Mouse (Mus musculus) embryonic facial prominence, embryonic 13.5 days (tissue): Measurements from ENCODE around the gene Mzf1. TPM values are rescaled to one million over a fixed set of nuclear protein-coding genes. Genes with fewer than 3 reads are reported as not detected.

Experiments
- ATAC-seq: fragments of 200-750 bp; cut with Nextera tagmentation; 2 replicates; pipeline ENCODE4 v1.8.0; 2017; ENCODE audit warnings: low read depth; ENCODE audit not compliant: insufficient number of reproducible peaks, insufficient read depth, low FRiP score, low TSS enrichment
- H3K27ac ChIP-seq: fragments of 300-500 bp; sonication (generic); 2 replicates; pipeline ENCODE4 v1.5.1; 2015; ENCODE audit warnings: moderate library complexity, mild to moderate bottlenecking, inconsistent platforms
- H3K27me3 ChIP-seq: fragments of 300-500 bp; sonication (generic); 2 replicates; pipeline ENCODE4 v1.6.1; 2015; ENCODE audit warnings: mild to moderate bottlenecking, inconsistent platforms
- H3K36me3 ChIP-seq: fragments of 300-500 bp; sonication (generic); 2 replicates; pipeline ENCODE4 v1.6.1; 2015; ENCODE audit warnings: mild to moderate bottlenecking, inconsistent platforms
- H3K4me1 ChIP-seq: fragments of 300-500 bp; sonication (generic); 2 replicates; pipeline ENCODE4 v1.6.1; 2015; ENCODE audit warnings: inconsistent platforms
- H3K4me2 ChIP-seq: fragments of 300-500 bp; sonication (generic); 2 replicates; pipeline ENCODE4 v1.6.1; 2015; ENCODE audit warnings: moderate library complexity, mild to moderate bottlenecking, inconsistent platforms
- H3K4me3 ChIP-seq: fragments of 300-500 bp; sonication (generic); 2 replicates; pipeline ENCODE4 v1.5.1; 2015; ENCODE audit warnings: mild to moderate bottlenecking, inconsistent platforms
- H3K9ac ChIP-seq: fragments of 300-500 bp; sonication (generic); 2 replicates; pipeline ENCODE4 v1.6.1; 2015; ENCODE audit warnings: mild to moderate bottlenecking, inconsistent platforms
- H3K9me3 ChIP-seq: fragments of 300-500 bp; sonication (generic); 2 replicates; pipeline ENCODE4 v1.6.1; 2016; ENCODE audit warnings: inconsistent platforms
- WGBS: fragments of 180-500 bp; shearing (Covaris S2); methylation state at CpG from one replicate; pipeline ENCODE4 v1.1.7; 2015; ENCODE audit warnings: mixed read lengths; 5-methylcytosine and 5-hydroxymethylcytosine counted together
- polyA plus RNA-seq: library from polyadenylated mRNA; unstranded; fragments of >200 nt; fragmentation: Nextera tagmentation; extraction: Ambion mirVana; gene quantifications from 2 replicates; pipeline ENCODE4 v1.2.1, GENCODE M21; 2015

The Mzf1 gene
- polyA plus RNA-seq, 1 experiment from 2014 or later = 4.4 TPM

- Histone ChIP-seq H3K9ac (no peak within 1 kb of the TSS), H3K4me2 (no peak within 1 kb of the TSS), H3K9me3 (no peaks in the 10 kb centered on the region), H3K4me3 (no peak within 1 kb of the TSS), H3K4me1 (no peaks in the 10 kb centered on the region), H3K36me3 (no peaks in the 10 kb centered on the region), H3K27me3 (no peaks in the 10 kb centered on the region), H3K27ac (no peak within 1 kb of the TSS)
- no peak for ATAC-seq
- WGBS = 74% methylated on average over 5 of the region's 5 CpGs
Observed at GRCm38 (mm10) chr7:12998053-12998452, 56.5 kb downstream of the Mzf1 start, which contains the start of gene Slc27a5. Slc27a5 (minus strand) TSS chr7:12998192.

- H3K4me3 ChIP-seq = no peak overlapping the region
Observed at GRCm38 (mm10) chr7:12997230-12997629, 57.3 kb downstream of the Mzf1 start.

GRCm38 (mm10) chr7:12995862-12996261 is 58.7 kb downstream of the Mzf1 start:
- H3K4me1 ChIP-seq = no peaks in the 10 kb centered on the region
- no peak for ATAC-seq
- H3K9ac ChIP-seq = no peak overlapping the region
- H3K9me3 ChIP-seq = no peaks in the 10 kb centered on the region
- no peaks in the 10 kb centered on the region for H3K27me3 ChIP-seq
- H3K36me3 ChIP-seq = no peaks in the 10 kb centered on the region
- no peak overlapping the region for H3K27ac ChIP-seq
- no peak overlapping the region for H3K4me2 ChIP-seq
- no peak overlapping the region for H3K4me3 ChIP-seq

More at GRCm38 (mm10) chr7:12997230-12997629, 57.3 kb downstream of the Mzf1 start:
- no peaks in the 10 kb centered on the region for H3K27me3 ChIP-seq
- H3K4me1 ChIP-seq = no peaks in the 10 kb centered on the region
- ATAC-seq = no peak
- H3K4me2 ChIP-seq = no peak overlapping the region
- no peak overlapping the region for H3K9ac ChIP-seq
- 70% methylated on average over 5 of the region's 5 CpGs for WGBS
- no peaks in the 10 kb centered on the region for H3K36me3 ChIP-seq
- H3K27ac ChIP-seq = no peak overlapping the region
- H3K9me3 ChIP-seq = no peaks in the 10 kb centered on the region

DNA sequence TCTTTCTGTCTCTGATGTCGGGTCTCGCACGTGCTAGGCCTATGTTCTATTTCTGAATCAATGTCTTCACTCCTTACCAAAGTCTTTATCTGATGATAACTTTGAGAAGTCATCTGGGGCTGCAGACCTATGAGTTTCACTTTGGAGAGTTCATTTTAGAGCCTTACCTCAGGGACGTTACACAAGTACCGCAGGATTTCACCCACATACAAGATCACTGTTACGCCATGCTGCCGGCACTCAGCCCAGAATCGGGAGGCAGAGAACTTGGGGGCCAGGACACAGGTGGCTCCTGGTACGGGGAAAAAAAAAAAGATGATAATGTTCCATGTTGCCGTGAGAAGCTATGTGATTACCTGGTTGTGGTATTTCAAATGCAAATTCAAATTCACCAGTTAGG is 61.4 kb downstream of the Mzf1 start:
- Histone ChIP-seq H3K4me2 (no peak overlapping the region), H3K9me3 (no peaks in the 10 kb centered on the region), H3K4me3 (no peak overlapping the region), H3K9ac (no peak overlapping the region), H3K36me3 (no peaks in the 10 kb centered on the region), H3K27me3 (no peaks in the 10 kb centered on the region), H3K27ac (no peak overlapping the region), H3K4me1 (no peaks in the 10 kb centered on the region)
- 87% methylated on average over 10 of the region's 10 CpGs for WGBS
- ATAC-seq = no peak

Other genes with a start within 250 kb of the Mzf1 start
- gene Zfp329, start 235.9 kb downstream of the Mzf1 start, polyA plus RNA-seq = 21.5 and 22.8 TPM in 2 replicates
- gene Zfp110, start 220.0 kb downstream of the Mzf1 start, polyA plus RNA-seq = 33.9 and 42.5 TPM in 2 replicates
- gene Zfp128, start 173.6 kb downstream of the Mzf1 start, polyA plus RNA-seq = 5.5 and 5.9 TPM in 2 replicates
- 19.4 and 20.5 TPM in 2 replicates for gene Zscan22, start 156.9 kb downstream of the Mzf1 start, polyA plus RNA-seq
- gene Rps5, start 132.5 kb downstream of the Mzf1 start, polyA plus RNA-seq = 1,116 and 1,158 TPM in 2 replicates
- 0.66 and 1.1 TPM in 2 replicates for gene Rnf225, start 127.3 kb downstream of the Mzf1 start, polyA plus RNA-seq
- gene Zfp324, start 88.9 kb downstream of the Mzf1 start, polyA plus RNA-seq = 14.2 and 15.2 TPM in 2 replicates
- 9.4 and 9.8 TPM in 2 replicates for gene Zfp446, start 76.9 kb downstream of the Mzf1 start, polyA plus RNA-seq
- 0.11 and 0.47 TPM in 2 replicates for gene Slc27a5, start 56.6 kb downstream of the Mzf1 start, polyA plus RNA-seq
- gene Trim28, start 55.6 kb downstream of the Mzf1 start, polyA plus RNA-seq = 327 and 337 TPM in 2 replicates
- 27.1 and 27.2 TPM in 2 replicates for gene Zbtb45, start 44.7 kb downstream of the Mzf1 start, polyA plus RNA-seq
- gene Chmp2a, start 20.0 kb downstream of the Mzf1 start, polyA plus RNA-seq = 129 and 137 TPM in 2 replicates
- gene Ube2m, start 16.5 kb downstream of the Mzf1 start, polyA plus RNA-seq = 74.0 and 97.2 TPM in 2 replicates
- gene Vmn1r85, start 40.4 kb upstream of the Mzf1 start, polyA plus RNA-seq = not detected in 2 replicates
- gene Vmn1r86, start 65.2 kb upstream of the Mzf1 start, polyA plus RNA-seq = not detected in 2 replicates
- gene Vmn1r87, start 85.4 kb upstream of the Mzf1 start, polyA plus RNA-seq = not detected in 2 replicates
- not detected in 2 replicates for gene Vmn1r88, start 104.8 kb upstream of the Mzf1 start, polyA plus RNA-seq
- gene Vmn1r89, start 158.3 kb upstream of the Mzf1 start, polyA plus RNA-seq = not detected in 2 replicates
- 121 and 134 TPM in 2 replicates for gene Lig1, start 222.5 kb upstream of the Mzf1 start, polyA plus RNA-seq
- 12.6 and 12.9 TPM in 2 replicates for gene Zswim9, start 224.0 kb upstream of the Mzf1 start, polyA plus RNA-seq